Mouse (Mus musculus): Measurements from ENCODE around the gene Adck1. TPM values are rescaled to one million over a fixed set of nuclear protein-coding genes. Genes with fewer than 3 reads are reported as not detected.
A peak's percentile ranks its signal among the peaks of the same experiment; 100 is the strongest.

Gene Adck1
- polyA plus RNA-seq, 1 experiment from 2014 or later = 24.8 TPM

- no peaks in the 10 kb centered on the region for H3K9me3 ChIP-seq (replicated peaks; ENCODE audit: low read length)
- no peaks in the 10 kb centered on the region for H3K4me1 ChIP-seq (replicated peaks; ENCODE audit: insufficient read depth, low read length)
- H3K27me3 ChIP-seq (ENCODE audit: insufficient read depth, low read length) = no peaks in the 10 kb centered on the region
- no peak overlapping the region for H3K4me3 ChIP-seq (replicated peaks; ENCODE audit: low read depth, low read length)
- DNase-seq (ENCODE audit: low spot score) (no peak), ATAC-seq (replicated peaks; ENCODE audit: low FRiP score, low read depth) (no peak)
- no peak for TF ChIP-seq CTCF (IDR thresholded peaks at IDR 0.05; ENCODE audit: low read depth)
- 100% methylated on average over 1 of the region's 1 CpGs for WGBS
- H3K4me2 ChIP-seq (ENCODE audit: low read length) = no peak overlapping the region
- H3K36me3 ChIP-seq (ENCODE audit: insufficient read depth, low read length) = no peaks in the 10 kb centered on the region
- no peak overlapping the region for H3K27ac ChIP-seq
- no peak overlapping the region for H3K9ac ChIP-seq (ENCODE audit: low read depth, low read length)
Observed at GRCm38 (mm10) chr12:88413239-88413638, 52.9 kb downstream of the Adck1 start.

GRCm38 (mm10) chr12:88419912-88420621 lies 59.7 kb downstream of the Adck1 start:
- TF ChIP-seq CTCF (IDR thresholded peaks at IDR 0.05; ENCODE audit: low read depth) = no peak
- Histone ChIP-seq H3K4me2 (ENCODE audit: low read length) (no peak overlapping the region), H3K36me3 (ENCODE audit: insufficient read depth, low read length) (no peaks in the 10 kb centered on the region), H3K4me3 (replicated peaks; ENCODE audit: low read depth, low read length) (no peak overlapping the region), H3K4me1 (replicated peaks; ENCODE audit: insufficient read depth, low read length) (no peaks in the 10 kb centered on the region), H3K9ac (ENCODE audit: low read depth, low read length) (no peak overlapping the region), H3K27ac (no peak overlapping the region), H3K9me3 (replicated peaks; ENCODE audit: low read length) (no peaks in the 10 kb centered on the region), H3K27me3 (ENCODE audit: insufficient read depth, low read length) (no peaks in the 10 kb centered on the region)
- DNase-seq (ENCODE audit: low spot score) (peak; percentile 15), ATAC-seq (replicated peaks; ENCODE audit: low FRiP score, low read depth) (no peak; the same call in 1 of the 2 replicates)
- WGBS = 50% methylated on average over 12 of the region's 12 CpGs

GRCm38 (mm10) chr12:88426926-88427325 lies 66.6 kb downstream of the Adck1 start:
- Histone ChIP-seq H3K4me2 (ENCODE audit: low read length) (no peak overlapping the region), H3K4me3 (replicated peaks; ENCODE audit: low read depth, low read length) (no peak overlapping the region), H3K9ac (ENCODE audit: low read depth, low read length) (no peak overlapping the region), H3K27me3 (ENCODE audit: insufficient read depth, low read length) (no peaks in the 10 kb centered on the region), H3K27ac (no peak overlapping the region), H3K4me1 (replicated peaks; ENCODE audit: insufficient read depth, low read length) (no peaks in the 10 kb centered on the region), H3K36me3 (ENCODE audit: insufficient read depth, low read length) (no peaks in the 10 kb centered on the region), H3K9me3 (replicated peaks; ENCODE audit: low read length) (no peaks in the 10 kb centered on the region)
- 96% methylated on average over 3 of the region's 3 CpGs for WGBS
- ATAC-seq (replicated peaks; ENCODE audit: low FRiP score, low read depth) (no peak), DNase-seq (ENCODE audit: low spot score) (no peak)
- TF ChIP-seq CTCF (IDR thresholded peaks at IDR 0.05; ENCODE audit: low read depth) = no peak

- H3K27me3 ChIP-seq (ENCODE audit: insufficient read depth, low read length) = no peaks in the 10 kb centered on the region
- 83% methylated on average over 2 of the region's 2 CpGs for WGBS
- H3K36me3 ChIP-seq (ENCODE audit: insufficient read depth, low read length) = no peaks in the 10 kb centered on the region
- no peaks in the 10 kb centered on the region for H3K9me3 ChIP-seq (replicated peaks; ENCODE audit: low read length)
- no peak for DNase-seq (ENCODE audit: low spot score)
- H3K9ac ChIP-seq (ENCODE audit: low read depth, low read length) = no peak overlapping the region
- no peak overlapping the region for H3K27ac ChIP-seq
- no peak for ATAC-seq (replicated peaks; ENCODE audit: low FRiP score, low read depth)
- no peak overlapping the region for H3K4me2 ChIP-seq (ENCODE audit: low read length)
- no peak overlapping the region for H3K4me3 ChIP-seq (replicated peaks; ENCODE audit: low read depth, low read length)
- H3K4me1 ChIP-seq (replicated peaks; ENCODE audit: insufficient read depth, low read length) = no peaks in the 10 kb centered on the region
- no peak for TF ChIP-seq CTCF (IDR thresholded peaks at IDR 0.05; ENCODE audit: low read depth)
Observed at GRCm38 (mm10) chr12:88428735-88429134, 68.4 kb downstream of the Adck1 start.

- no peak for ATAC-seq (replicated peaks; ENCODE audit: low FRiP score, low read depth)
- TF ChIP-seq CTCF (IDR thresholded peaks at IDR 0.05; ENCODE audit: low read depth) = no peak
- no peaks in the 10 kb centered on the region for H3K27me3 ChIP-seq (ENCODE audit: insufficient read depth, low read length)
- WGBS = 87% methylated on average over 4 of the region's 4 CpGs
- H3K27ac ChIP-seq = no peak overlapping the region
- DNase-seq (ENCODE audit: low spot score) = no peak
- H3K36me3 ChIP-seq (ENCODE audit: insufficient read depth, low read length) = no peaks in the 10 kb centered on the region
- H3K4me2 ChIP-seq (ENCODE audit: low read length) = no peak overlapping the region
- no peaks in the 10 kb centered on the region for H3K9me3 ChIP-seq (replicated peaks; ENCODE audit: low read length)
- no peak overlapping the region for H3K4me3 ChIP-seq (replicated peaks; ENCODE audit: low read depth, low read length)
- no peaks in the 10 kb centered on the region for H3K4me1 ChIP-seq (replicated peaks; ENCODE audit: insufficient read depth, low read length)
- no peak overlapping the region for H3K9ac ChIP-seq (ENCODE audit: low read depth, low read length)
Observed at GRCm38 (mm10) chr12:88432277-88432676, 71.9 kb downstream of the Adck1 start.

GRCm38 (mm10) chr12:88433171-88433570 lies 72.8 kb downstream of the Adck1 start:
- 92% methylated on average over 7 of the region's 7 CpGs for WGBS
- Histone ChIP-seq H3K9me3 (replicated peaks; ENCODE audit: low read length) (no peaks in the 10 kb centered on the region), H3K36me3 (ENCODE audit: insufficient read depth, low read length) (no peaks in the 10 kb centered on the region), H3K4me2 (ENCODE audit: low read length) (no peak overlapping the region), H3K27ac (no peak overlapping the region), H3K4me1 (replicated peaks; ENCODE audit: insufficient read depth, low read length) (no peaks in the 10 kb centered on the region), H3K27me3 (ENCODE audit: insufficient read depth, low read length) (no peaks in the 10 kb centered on the region), H3K4me3 (replicated peaks; ENCODE audit: low read depth, low read length) (no peak overlapping the region), H3K9ac (ENCODE audit: low read depth, low read length) (no peak overlapping the region)
- no peak for TF ChIP-seq CTCF (IDR thresholded peaks at IDR 0.05; ENCODE audit: low read depth)
- DNase-seq (ENCODE audit: low spot score) (no peak), ATAC-seq (replicated peaks; ENCODE audit: low FRiP score, low read depth) (no peak)

Data from kidney, postnatal 0 days (tissue).